Mouse (Mus musculus): Measurements from ENCODE around the gene Fasn.

The Fasn gene

DNA sequence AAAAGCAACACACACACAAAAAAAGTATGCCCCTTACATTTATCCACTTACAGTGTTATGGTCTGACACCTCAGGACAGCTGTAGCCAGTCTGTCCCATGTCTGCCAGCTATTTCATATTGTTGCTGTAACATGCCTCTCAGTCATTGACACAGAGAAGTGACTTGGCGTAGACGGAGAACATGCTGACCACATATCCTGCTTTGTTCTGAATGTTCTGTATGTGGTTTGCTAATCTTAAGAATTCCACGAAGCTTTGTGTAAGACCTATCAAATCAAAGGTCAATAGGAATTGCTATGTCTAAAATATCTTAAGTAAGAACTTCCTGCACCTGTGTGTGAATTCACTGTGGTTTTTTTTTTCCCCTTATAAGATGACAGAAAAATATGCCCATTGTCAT lies 26.1 kb downstream of the Fasn start:
- WGBS = 87% methylated on average over 3 of the region's 3 CpGs

DNA sequence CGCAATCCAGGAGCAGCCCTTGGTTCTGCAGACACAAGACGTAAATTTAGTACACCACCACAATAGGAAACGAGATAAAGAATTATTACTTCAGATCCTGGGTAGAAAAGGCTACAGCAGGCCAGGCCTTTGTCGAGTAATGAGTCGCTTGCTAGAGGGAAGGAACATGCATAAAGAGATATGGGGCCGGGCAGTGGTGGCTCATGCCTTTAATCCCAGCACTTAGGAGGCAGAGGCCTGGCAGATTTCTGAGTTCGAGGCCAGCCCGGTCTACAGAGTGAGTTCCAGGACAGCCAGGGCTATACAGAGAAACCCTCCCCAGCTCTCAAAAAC lies 27.8 kb downstream of the Fasn start:
- WGBS = 23% methylated on average over 8 of the region's 8 CpGs

DNA sequence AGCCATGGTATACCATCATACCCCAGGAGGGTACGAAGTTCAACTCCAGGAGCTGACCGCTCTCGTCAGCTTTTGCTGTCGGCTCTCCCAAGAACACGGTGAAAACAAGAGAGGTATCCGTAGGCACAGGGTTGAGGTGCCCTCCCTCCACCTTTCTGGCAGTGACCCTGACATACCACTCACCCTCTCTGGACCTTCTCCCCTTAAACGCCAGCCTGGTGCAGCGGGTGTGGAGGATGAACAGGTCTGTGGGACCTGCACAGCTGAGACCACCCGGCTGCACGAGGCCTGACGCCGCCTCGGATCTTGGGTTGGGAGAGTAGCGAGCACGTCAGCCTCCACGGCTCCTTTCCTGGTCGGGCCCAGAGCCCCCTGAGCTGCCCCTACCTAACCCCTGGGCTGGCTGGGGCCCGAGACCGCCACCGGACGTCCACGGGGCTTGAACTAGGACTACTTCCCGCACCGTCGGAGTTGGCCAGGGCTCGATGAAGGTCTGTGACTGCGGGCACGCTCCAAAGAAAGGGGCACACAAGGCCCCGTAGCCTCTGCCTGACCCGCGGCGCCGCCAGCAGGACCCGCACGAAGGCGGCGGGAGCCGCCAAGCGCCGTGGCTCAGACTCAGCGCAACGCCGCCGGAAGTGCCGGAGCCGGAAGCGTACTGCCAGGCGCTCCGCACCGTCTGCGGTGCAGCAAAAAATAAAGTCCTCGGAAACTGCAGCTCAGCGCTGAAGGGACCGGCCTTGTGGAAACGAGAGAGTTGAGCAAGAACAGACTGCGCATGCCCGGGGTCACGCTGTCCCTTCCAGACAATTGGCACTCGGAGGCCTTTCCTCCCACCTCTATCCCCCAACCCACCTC lies 28.4 kb downstream of the Fasn start, which contains the start of gene Dus1l:
Gene Dus1l, minus strand, starts transcription at position 648 of the 858 bp plus-strand sequence.
- 2% methylated on average over 59 of the region's 59 CpGs for WGBS

DNA sequence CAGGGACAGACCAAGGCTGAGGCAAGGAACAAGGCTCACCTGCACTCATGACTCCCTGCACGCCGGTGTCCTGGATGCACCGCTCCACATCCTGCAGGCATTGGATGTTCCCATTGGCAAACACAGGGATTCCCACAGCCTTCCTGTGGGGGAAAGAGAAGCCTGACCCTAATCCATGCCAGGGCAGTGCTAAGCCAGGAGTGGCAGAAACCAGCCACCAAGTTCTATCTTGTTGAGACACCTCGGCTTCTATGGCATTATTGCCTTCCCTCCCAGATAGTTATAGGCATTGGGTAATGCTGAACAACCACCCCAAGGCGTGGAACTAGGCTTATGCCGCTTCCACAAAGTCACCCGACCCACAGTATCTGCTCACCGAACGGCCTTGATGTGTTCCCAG lies 31.7 kb downstream of the Fasn start:
- WGBS = 95% methylated on average over 9 of the region's 9 CpGs

DNA sequence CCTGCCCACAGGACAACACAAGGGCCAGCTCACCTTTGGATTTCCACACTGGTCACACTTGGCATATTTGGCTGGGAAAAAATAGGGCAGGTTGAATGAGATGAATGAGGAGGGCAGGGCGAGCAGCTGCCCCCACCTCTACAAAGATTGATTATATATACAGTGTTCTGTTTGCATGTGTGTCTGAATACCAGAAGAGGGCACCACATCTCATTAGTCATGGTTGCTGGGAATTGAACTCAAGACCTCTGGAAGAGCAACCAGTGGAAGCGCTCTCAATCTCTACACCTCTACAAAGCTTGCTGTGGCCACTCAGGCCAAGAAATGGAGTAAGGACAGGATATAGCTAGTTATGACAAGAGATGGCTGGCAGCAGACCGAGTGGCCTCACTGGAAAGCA lies 34.5 kb downstream of the Fasn start:
- WGBS = 88% methylated on average over 3 of the region's 3 CpGs

DNA sequence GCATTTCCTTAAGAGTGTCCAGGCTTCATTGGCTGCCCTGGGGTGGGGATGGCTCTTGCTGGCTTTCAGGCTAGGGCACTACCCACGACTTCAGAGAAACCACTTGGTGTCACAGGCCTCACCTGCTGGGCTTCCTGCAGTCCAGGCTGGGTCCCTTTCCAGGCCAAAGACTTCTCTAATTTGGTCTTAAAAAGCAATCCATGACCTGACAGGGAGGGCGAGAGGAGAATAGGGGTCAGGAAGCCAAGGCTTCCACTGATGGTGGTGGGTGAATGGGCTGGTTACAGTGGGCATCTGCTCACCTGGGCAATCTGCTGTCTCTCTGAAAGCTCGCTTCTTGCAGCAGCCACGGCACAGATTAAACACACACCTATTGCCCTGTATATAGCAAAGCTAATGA lies 35.0 kb downstream of the Fasn start:
- WGBS = 83% methylated on average over 4 of the region's 4 CpGs

DNA sequence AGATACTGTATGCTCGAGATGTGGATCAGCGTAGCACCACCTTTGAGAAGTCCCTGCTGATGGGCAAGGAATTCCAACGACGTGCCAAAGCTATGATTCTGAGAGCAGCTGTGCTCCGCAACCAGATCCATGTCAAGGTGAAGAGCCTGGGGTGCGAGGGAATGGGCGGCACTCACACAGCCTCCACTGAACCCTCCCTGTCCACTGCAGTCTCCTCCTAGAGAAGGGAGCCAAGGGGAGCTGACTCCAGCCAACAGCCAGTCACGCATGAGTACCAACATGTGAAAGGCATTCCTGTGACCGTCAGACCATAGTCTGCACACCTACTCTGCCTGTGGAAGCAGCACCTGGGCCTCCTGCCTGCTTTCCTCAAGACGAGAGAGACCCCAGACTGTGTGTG lies 35.9 kb downstream of the Fasn start:
- 87% methylated on average over 9 of the region's 10 CpGs for WGBS

DNA sequence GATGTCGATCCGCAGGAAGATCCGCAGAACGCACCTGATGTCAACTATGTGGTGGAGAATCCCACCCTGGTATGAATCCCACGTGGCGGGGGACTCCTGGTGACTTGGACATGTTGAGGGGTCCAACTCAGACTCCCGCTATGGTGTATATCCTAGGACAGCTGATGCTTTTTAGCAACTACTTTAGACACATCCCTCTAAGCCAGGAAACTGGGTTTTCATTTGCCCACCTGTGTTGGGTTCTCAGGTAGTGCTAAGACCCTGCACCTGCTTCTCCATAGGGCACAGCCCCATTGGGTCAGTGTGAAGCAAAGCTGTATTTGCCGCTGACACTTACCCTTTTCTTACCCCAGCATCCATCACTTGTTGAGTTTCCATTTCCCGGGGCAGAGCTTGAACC lies 39.2 kb downstream of the Fasn start:
- 32% methylated on average over 9 of the region's 9 CpGs for WGBS

DNA sequence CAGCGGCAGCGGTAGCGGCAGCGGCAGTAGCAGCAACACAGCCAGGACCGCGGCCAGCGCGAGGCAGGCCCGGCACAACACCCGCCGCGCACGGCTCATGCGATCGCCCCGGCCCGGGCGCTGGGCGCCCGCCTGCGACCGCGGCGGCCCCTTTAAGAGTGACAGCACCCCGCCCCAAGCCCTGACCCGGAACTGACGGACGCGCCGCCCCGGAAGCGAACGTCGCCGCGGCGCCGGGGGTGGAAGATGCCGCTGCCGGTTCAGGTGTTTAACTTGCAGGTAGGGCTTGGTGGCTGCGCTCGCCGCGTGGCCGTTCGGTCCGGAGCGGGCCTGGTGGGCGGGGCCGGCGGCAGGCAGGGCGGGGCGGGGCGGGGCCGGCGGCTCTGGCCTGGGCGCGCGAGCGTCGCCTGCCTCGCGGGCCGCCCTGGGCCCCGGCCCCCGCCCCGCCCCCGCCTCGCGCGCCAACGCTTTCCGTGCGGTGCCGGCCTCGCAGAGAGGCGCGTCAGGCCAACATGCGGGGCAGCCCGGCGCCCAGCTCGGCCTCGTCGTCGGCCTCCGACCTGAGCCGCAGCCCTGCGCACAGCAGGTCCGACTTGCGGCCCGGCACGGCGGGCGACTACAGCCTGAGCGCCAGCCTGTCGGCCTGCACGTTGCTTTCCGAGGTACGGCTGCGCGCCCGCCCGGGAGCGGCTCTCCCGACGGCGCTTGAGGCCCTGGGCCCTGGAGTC lies 40.1 kb downstream of the Fasn start, which contains the start of the genes Rfng and Gps1:
Gene Rfng, minus strand, starts transcription at position 144 of the 728 bp plus-strand sequence.
Gene Gps1, plus strand, starts transcription at position 209 of the 728 bp plus-strand sequence.
- under 1% methylated on average over 104 of the region's 107 CpGs for WGBS

DNA sequence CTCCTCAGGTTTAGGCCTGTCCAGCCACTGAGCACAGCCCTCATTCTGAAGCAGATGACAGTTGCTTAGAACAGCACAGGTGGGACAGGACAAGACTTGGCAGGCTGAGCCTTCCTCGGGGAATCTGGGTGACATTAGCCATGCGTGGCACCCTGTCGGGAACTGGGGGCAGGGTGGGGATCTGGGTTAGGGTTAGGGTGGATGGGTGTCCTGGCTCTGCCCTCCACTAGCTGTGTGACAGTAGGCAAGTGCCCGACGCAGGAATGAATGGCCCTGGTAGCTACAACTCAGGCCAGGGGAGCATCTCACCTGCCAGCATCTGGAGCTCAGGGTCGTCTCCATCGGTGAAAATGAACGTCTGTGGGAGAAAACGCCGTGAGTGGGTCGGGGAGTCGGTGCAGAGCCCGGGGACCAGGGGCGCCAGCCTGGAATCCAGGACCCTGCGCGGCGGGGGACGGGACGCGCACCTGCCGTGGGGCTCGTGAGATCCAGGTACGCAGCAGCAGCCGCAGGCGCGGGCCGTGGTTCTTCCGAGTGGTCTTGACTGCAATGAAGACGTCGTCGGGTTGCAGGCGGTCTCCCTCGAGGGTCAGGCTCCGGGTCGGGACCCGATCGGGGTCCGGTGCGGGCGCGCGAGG lies 40.8 kb downstream of the Fasn start:
- WGBS = 1% methylated on average over 42 of the region's 42 CpGs

DNA sequence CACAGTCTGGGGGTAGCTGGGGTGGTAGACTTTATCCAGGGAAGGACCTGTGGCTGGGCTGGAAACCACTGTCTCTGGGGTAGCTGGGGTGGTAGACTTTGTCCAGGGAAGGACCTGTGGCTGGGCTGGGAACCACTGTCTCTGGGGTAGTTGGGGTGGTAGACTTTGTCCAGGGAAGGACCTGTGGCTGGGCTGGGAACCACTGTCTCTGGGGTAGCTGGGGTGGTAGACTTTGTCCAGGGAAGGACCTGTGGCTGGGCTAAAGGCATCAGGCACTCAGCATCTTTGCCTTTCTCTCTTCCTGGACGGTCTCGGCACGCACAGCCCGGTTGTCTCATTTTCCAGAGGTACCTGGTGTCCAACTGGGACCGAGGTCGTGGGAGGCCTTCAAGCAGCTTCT lies 43.0 kb downstream of the Fasn start:
- WGBS = 98% methylated on average over 6 of the region's 6 CpGs

DNA sequence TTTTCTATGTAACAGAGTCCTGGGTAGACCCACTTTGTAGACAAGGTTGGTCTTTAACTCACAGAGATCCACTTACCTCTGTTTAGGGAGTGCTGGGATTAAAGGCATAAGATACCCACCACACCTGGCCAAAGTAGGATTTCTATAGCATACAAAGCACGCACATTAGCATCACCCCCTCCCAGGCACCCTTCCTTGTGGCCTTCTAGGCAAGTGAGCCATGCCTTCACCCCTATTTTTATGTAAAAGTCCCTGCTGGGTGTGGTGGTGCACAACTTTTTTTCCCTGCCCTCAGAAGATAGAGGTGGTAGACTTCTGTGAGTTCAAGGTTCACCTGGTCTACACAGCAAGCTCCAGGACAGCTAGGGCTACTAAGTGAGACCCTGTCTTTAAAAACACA lies 44.5 kb downstream of the Fasn start:
- WGBS = 92% methylated on average over 1 of the region's 1 CpGs

DNA sequence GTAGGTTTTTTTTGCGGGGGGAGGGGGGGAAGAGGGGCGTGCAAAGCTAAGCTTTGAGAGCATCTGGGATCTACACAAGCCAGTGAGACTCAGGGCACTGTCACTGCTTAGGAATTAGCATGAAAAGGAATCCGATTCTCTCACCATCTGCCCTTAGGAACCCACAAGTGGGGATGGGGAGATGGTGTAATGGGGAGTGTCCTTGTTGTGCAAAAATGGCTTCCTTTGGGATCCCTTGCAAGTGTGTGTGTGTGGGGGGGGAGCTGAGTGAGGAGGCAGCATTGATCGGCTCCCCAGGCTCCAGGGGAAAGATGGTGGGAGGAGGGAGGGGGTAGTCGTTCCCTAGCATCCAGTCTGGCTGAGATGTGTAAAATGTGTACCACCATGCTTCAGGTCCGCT lies 47.2 kb downstream of the Fasn start:
- WGBS = 20% methylated on average over 6 of the region's 6 CpGs

DNA sequence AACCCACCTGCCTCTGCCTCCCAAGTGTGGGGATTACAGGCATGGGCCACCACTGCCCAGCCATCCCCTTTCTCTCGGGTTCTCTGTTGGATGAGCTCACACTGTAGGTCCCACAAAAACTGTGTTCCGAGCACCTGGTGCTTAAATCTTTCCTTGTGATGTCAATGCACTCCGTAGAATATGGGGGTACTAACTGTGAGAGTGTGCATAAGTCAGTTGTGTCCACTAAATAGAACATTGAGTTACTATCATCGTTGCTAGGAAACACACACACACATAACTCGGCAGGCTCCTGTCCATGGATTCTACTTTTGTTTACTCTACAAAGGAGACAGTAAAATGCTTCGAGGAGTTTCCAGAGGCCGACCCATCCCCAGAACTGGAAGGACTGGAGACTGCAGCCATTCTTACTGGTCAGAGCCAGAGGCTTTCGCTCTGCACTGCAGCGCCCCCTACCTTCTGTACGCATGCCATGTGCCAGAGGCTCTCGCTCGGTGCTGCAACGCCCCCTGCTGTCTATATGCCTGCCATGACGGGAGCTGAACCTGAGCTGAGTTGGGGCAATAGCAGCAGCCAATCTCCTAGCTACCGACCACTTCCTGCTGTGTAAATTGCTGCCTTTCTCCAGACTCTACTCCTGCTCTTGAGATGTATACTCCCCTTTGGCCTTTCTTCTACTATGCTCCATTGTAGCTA lies 48.4 kb downstream of the Fasn start:
- WGBS = 18% methylated on average over 15 of the region's 15 CpGs

DNA sequence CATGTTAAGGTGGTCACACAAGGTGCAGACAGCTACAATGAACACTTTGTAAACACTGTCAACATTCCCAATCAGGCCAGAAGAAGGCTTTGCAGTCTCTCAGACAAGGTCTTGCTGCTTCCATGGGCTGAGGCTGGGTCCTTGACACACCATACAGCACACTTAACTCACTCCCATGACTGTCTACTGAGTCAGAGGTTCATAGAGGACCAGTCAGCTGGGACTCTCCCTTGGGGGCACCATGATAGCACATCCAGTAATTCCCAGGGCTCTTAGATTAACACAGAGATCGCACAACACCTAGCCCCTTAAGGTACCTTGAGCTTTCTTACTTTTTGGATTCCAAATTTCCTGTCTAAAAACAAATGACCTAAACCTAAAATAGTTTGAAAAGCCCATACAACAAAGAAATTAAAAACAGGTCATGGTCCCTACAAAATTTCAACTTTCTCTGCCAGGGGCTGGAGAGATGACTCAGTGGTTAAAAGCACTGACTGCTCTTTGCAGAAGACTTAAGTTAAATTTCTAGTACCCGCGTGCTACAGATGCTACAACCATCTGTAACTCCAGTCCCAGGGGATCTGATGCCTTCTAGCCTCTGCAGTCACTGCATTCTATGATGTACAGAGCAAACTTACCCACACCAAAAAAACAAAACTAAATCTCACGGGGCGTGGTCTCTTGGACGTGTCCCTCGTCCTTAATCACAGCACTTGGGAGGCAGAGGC lies 50.7 kb downstream of the Fasn start:
- 93% methylated on average over 7 of the region's 7 CpGs for WGBS

DNA sequence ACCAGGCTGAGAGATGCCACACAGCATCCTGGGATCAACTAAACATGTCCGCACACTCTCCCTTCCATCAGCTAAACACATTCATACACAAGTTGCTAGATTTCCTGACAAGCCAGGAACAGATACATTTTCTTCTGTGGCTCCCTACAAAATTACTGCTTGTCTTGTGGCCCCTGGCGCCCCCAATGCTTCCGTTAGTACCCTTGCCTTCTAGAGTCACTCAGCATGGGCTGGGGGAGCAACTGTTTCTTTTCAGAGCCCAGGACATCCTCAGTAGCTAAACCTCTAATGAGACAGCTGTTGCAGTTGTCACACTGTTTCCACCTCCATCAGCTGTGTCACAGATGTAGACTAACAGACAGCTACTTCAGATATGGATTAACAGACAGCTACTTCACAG lies 51.6 kb downstream of the Fasn start:
- WGBS = 83% methylated on average over 3 of the region's 3 CpGs

DNA sequence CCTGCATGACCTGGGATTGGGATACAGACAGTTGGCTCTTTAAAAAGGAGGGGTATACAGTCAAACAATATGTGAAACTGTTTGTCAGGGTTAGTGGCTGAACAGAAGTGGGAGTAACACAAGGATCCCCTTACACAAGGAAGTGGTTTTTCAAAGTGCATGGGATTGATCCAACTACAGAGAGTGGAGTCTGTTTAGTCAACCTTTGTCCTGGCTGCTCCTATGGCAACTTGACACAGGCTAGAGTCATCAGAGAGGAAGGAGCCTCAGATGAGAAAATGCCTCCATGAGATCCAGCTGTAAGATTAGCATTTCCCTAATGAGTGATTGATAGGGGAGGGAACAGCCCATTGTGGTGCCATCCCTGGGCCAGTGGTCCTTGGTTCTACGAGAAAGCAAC lies 56.1 kb downstream of the Fasn start:
- 74% methylated on average over 1 of the region's 1 CpGs for WGBS

DNA sequence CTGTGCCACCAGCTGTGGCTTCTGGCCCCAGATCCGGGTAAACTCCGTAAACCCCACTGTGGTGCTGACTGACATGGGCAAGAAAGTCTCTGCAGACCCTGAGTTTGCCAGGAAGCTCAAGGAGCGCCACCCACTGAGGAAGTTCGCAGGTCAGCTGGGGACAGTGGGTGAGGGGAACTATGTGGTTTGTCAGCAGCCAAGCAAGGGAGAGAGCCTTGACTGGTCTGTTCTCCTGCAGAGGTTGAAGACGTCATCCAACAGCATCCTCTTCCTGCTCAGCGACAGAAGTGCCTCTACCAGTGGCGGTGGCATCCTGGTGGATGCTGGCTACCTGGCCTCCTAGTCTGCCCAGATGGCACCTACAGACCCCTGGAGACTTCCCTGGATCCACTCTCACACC lies 57.3 kb downstream of the Fasn start:
- WGBS = 88% methylated on average over 3 of the region's 7 CpGs

DNA sequence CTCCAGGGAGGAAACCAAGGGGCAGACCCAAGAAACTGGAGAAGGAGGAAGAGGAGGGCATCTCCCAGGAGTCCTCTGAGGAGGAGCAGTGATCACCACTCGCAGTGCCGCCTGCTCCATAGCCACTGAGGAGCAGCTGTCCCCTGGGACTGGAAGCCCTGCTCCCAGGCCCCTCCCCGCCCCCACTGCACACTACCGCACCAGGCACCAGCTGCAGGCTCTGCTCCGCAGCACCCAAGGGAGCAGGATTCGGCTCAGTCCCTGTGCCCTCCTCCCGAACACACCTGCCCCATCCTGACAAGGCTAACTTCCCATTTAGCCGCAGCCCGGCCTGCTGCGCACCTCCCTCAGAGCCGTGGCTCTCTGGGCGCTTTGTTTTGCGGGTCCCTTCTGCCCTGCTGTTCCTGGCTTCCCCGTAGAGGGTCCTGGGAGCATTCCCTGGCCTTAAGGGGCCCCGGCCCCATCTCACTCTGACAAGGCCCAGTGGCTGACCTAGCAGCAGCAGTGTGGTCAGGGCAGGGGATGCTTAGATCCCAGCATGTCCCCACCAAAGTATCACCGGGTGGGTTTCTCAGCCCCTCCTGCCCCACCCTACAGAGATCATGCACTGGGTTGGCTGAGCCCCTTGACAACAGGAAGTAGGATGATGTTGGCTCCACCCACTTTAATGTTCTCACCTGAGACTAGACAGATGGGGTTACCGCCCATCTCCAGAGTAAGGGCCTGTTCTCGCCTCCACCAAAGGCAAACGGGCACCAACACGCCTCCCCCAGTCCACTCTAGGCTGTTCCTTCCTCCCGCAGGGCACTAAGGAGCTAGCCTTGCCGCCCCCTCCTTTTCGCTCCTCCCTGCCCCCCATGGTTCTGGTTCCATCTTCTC lies 61.0 kb downstream of the Fasn start:
- 35% methylated on average over 8 of the region's 23 CpGs for WGBS

DNA sequence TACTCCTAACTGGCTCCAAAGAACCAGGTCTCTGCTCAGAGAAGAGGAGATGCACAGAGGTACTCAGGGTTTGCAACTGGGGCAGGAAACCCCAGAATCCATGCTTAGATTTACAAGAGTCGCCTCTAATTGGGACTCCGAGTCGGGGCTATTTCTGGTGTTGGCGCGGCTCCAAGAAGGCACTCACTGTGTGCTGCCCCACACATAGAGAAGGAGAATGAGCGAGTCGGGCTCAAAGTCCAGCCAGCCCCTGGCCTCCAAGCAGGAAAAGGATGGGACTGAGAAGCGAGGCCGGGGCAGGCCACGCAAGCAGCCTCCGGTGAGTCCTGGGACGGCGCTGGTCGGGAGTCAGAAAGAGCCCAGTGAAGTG lies 61.7 kb downstream of the Fasn start, which contains the start of gene Hmga1b:
Gene Hmga1b, plus strand, starts transcription at position 123 of the 370 bp plus-strand sequence.
- WGBS = 15% methylated on average over 14 of the region's 14 CpGs

Measured in cerebral cortex, adult 2 months (tissue).